Mouse (Mus musculus): Measurements from ENCODE around the gene Dusp2.

Gene Dusp2

DNA sequence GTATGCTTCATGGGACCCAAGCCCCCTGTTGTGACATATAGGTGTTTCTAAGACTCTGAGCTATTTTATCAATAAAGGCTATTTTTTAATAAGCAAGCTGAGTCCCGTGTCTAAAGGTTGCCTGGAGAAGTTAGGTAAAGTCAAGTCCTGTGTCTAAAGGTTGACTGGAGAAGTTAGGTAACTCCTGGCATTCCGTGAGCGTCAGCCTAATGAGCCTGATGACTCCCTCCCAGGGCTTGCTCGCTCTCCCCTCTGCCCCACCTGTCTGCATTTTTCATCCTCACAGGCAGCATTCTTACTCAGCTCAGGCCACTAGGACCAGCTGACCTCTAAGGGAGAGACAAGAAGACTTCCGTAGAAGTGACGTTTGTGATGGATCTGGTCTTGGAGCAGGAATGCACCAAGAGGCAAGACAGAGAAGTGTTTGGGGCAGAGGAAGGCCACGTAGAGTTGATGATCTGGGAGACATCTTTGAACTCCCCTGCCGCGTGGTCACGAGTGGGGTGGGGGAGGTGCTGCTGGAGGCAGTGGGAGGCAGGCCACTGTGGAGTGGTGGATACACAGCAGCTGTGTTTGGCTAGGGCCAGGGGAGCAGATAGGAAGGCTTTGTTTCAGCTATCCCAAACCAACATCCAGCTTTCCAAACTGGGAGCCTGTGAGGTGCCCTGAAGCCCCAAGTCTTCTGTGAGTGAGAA, 31.3 kb downstream of the Dusp2 start:
- DNase-seq (ENCODE audit: low read depth), result no peak

GRCm38 (mm10) chr2:127369703-127370376, 33.9 kb downstream of the Dusp2 start:
- no peak for DNase-seq (ENCODE audit: low read depth)

GRCm38 (mm10) chr2:127370561-127371483, 34.9 kb downstream of the Dusp2 start:
- no peak for DNase-seq (ENCODE audit: low read depth)

DNA sequence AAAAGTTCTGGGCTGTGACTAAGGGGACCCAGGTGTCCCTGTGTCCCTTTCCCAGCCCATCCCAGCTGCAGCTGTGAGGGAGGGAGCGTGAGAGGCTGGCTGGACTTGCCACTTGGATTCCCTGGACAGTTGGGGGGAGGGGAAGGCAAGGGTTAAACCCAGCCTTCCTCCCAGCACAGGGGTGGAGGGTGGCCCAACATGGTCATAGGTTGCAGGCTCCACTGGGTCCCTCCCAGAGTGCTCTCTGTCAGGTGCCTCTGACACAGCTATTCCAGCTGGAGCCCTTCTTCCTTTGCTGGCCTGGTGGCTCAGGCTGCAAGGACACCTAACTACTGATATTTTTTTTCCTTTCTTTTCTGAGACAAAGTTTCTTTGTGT, 35.5 kb downstream of the Dusp2 start:
- no peak for DNase-seq (ENCODE audit: low read depth)

- DNase-seq (ENCODE audit: low read depth), result no peak
Measured at GRCm38 (mm10) chr2:127372082-127372481, 36.1 kb downstream of the Dusp2 start.

DNA sequence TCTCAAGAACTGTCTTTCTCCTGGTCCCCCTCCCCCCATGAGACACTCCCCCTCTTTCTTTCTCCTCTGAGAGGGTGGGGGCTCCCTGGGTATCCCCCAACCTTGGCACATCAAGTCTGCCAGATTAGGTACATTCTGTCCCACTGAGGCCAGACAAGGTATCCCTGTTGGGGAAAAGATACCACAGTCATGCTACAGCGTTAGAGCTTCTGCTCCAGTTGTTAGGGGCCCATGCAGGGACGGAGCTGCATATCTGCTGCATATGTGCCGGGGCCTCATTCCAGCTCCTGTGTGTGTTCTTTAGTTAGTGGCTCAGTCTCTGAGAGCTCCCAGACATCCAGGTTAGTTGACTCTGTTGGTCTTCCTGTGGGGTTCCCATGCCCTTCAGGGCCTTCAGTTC, 38.2 kb downstream of the Dusp2 start:
- DNase-seq (ENCODE audit: low read depth), result no peak

GRCm38 (mm10) chr2:127375087-127375486, 39.1 kb downstream of the Dusp2 start:
- no peak for DNase-seq (ENCODE audit: low read depth)

GRCm38 (mm10) chr2:127375759-127376341, 39.9 kb downstream of the Dusp2 start:
- peak; percentile 14 for DNase-seq (ENCODE audit: low read depth)

GRCm38 (mm10) chr2:127376423-127377051, 40.6 kb downstream of the Dusp2 start:
- DNase-seq (ENCODE audit: low read depth), result no peak

DNA sequence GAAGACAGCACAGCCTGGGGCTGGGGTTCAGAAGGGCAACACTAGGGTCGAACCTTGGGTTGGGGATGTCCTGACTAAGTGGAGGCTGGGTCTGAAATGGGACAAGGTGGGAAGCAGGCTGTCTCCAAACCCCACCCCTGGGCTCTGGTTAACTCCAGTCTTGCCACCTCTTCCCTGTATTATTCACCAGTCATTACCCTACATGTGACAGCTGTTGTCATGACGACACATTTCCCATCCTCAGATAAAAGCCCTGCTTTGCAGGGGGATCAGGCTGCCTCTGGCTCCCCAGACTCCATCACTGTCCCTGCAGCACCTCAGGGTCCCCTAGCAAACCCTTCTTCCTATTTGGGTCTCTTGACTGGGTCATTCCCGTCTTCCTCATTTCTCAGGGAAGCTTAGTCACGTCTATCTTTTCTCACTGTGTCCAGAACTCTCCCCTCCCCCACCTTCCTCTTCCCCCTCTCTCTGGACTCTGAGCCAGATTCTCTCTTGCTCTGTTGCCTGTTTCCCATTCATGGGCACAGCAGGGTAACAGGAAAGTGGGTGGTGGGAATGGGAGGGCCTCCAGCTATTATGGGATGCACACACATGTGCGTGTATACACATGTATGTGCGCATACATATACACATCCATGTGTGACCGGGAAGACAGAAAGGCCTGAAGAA, 42.1 kb downstream of the Dusp2 start:
- DNase-seq (ENCODE audit: low read depth), result peak; percentile 17

GRCm38 (mm10) chr2:127378611-127378990, 42.6 kb downstream of the Dusp2 start:
- peak; percentile 74 for DNase-seq (ENCODE audit: low read depth)

GRCm38 (mm10) chr2:127379250-127379649, 43.3 kb downstream of the Dusp2 start:
- no peak for DNase-seq (ENCODE audit: low read depth)

DNA sequence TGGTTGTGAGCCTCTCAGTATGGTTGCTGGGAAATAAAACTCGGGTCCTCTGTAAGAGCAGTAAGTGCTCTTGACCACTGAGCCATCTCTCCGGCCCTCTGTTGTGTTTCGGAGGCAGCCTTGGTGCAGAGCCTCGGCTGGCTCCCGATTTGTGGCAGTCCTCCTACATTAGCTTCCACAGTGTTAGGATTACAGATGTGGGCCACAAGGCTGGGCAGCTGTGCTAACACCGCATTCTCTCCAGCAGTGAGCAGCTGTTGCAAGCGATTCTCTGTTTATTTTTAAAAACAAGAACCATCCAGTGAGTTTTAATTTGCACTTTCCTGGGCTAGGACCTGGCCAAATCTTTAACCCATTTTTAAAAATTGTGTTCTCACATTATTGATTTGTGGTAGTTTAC, 47.9 kb downstream of the Dusp2 start:
- DNase-seq (ENCODE audit: low read depth), result no peak

DNA sequence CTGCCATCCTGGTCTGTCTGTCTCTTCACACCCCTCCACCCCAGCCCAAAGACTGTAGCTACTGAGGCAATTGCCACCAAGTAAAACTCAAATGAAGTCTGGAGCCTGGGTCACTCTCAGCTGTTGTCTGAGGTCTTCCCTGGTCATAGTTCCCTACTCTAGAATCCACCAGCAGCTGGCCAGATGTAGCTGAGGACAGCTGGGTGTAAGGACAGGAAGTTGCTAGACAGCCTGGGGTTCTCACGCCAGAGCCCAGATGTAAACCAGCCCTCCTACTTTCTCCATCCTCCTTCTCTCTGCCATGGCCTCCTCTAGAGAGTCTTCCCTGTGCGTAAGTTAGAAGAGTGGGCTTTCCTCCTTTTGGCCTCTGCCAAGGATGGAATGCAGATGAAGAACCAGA, 51.6 kb downstream of the Dusp2 start:
- DNase-seq (ENCODE audit: low read depth), result no peak
